Mouse (Mus musculus) naive thymus-derived CD4-positive, alpha-beta T cell, adult 2 months (primary cell): Measurements from ENCODE around the gene Ccni.

Source experiments
- DNase-seq: peaks from one replicate; pipeline ENCODE4 v3.0.0-alpha.2; 2011; ENCODE audit warnings: low read depth

Gene Ccni

GRCm38 (mm10) chr5:93206109-93207005 lies at the start of gene Ccni, which contains the start of gene 2010109A12Rik:
Gene Ccni, minus strand, starts transcription at chr5:93206495.
Gene 2010109A12Rik, plus strand, starts transcription at chr5:93206518.
- DNase-seq: peak; percentile 97

GRCm38 (mm10) chr5:93255759-93256265 lies 49.5 kb upstream of the Ccni start:
- peak; percentile 43 for DNase-seq

- DNase-seq: no peak
These were observed 44.9 kb upstream of the Ccni start for GRCm38 (mm10) chr5:93251001-93251760.

GRCm38 (mm10) chr5:93249940-93250578 lies 43.8 kb upstream of the Ccni start:
- no peak for DNase-seq

- no peak for DNase-seq
These were observed 39.0 kb upstream of the Ccni start for GRCm38 (mm10) chr5:93245280-93245679.

- no peak for DNase-seq
These were observed 33.6 kb upstream of the Ccni start for GRCm38 (mm10) chr5:93239590-93240544.

GRCm38 (mm10) chr5:93236541-93236940 lies 30.2 kb upstream of the Ccni start:
- DNase-seq: no peak

GRCm38 (mm10) chr5:93235888-93236287 lies 29.6 kb upstream of the Ccni start:
- no peak for DNase-seq

- DNase-seq: no peak
These were observed 28.3 kb upstream of the Ccni start for GRCm38 (mm10) chr5:93234605-93235004.

- no peak for DNase-seq
These were observed 27.8 kb upstream of the Ccni start for GRCm38 (mm10) chr5:93234130-93234529.

GRCm38 (mm10) chr5:93232838-93233237 lies 26.5 kb upstream of the Ccni start:
- DNase-seq: no peak

- no peak for DNase-seq
These were observed 25.4 kb upstream of the Ccni start for GRCm38 (mm10) chr5:93231721-93232120.

GRCm38 (mm10) chr5:93229527-93229926 lies 23.2 kb upstream of the Ccni start:
- peak; percentile 20 for DNase-seq

- no peak for DNase-seq
These were observed 20.9 kb upstream of the Ccni start for GRCm38 (mm10) chr5:93227157-93227556.

GRCm38 (mm10) chr5:93224549-93224948 lies 18.3 kb upstream of the Ccni start:
- no peak for DNase-seq

GRCm38 (mm10) chr5:93221661-93222060 lies 15.4 kb upstream of the Ccni start:
- DNase-seq: no peak

GRCm38 (mm10) chr5:93218375-93218774 lies 12.1 kb upstream of the Ccni start:
- no peak for DNase-seq

- DNase-seq: peak; percentile 37
These were observed 1.3 kb upstream of the Ccni start for GRCm38 (mm10) chr5:93207555-93207954.

- DNase-seq: no peak
These were observed 682 bp upstream of the Ccni start for GRCm38 (mm10) chr5:93207006-93207348.

- peak; percentile 74 for DNase-seq
These were observed 755 bp downstream of the Ccni start for GRCm38 (mm10) chr5:93205371-93206108.
